Mouse (Mus musculus): ENCODE results near the gene Itgb2.
A peak's percentile ranks its signal among the peaks of the same experiment; 100 is the strongest.

Itgb2 gene

DNA sequence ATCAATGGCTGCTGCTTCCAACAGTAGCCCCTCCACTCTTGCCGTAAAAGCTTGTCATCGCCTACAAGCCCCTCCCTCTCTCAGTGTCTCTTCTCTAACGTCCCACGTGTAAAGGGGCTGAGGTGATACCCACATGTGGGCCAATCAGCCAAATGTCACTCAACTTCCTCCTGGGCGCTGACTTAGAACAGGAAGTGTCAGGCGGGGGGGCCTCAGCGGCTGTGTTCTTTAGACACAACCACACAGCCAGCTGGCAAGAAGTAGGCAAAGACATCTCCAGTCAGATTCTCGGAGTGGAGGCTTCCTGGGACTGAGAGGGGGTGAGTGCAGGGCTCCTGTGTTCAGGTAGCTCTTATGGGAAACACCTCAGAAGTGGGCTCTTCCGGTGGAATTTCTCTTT, at the start of gene Itgb2:
Gene Itgb2, plus strand, starts transcription at position 113 of the 400 bp plus-strand sequence.
- DNase-seq = no peak

GRCm38 (mm10) chr10:77481814-77482213, 48.2 kb upstream of the Itgb2 start:
- no peak for DNase-seq

DNA sequence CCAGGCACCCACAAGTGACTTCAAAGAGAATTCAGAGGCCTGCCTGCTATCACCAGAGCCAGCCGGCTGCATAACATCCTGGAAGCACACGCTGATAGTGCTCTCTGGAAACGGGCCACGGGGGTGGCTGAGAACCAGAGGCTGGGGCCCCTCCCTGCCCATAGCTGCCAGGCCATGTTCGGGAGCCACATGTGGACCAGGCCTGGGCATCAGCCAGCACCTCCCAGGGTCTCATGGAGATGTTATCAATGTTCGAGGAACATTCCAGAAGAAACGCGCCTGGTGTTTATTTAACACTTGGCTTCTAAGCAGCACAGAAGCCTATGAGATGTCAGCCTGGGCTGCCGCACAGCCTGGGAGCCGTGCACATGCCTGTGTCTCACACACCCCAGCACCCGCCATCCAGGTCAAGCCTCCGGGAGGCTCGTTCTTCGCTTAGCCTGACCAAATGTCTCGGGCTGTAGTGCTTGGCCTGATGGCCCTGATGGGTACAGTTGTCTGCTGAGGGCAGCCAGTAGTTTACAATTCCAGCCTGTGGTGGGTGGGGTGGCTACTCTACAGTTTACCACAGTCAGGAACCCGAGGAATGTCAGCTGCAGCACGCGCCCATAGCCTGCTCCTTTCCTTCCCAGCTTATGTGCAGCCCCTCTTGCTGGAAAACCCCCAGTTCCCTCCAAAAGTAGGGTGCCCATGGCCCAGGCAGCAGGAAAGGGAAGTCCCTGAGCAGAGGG, 45.7 kb upstream of the Itgb2 start:
- DNase-seq = peak in 1 of 2 experiments; percentile 46

GRCm38 (mm10) chr10:77485786-77486185, 44.3 kb upstream of the Itgb2 start:
- DNase-seq = no peak

DNA sequence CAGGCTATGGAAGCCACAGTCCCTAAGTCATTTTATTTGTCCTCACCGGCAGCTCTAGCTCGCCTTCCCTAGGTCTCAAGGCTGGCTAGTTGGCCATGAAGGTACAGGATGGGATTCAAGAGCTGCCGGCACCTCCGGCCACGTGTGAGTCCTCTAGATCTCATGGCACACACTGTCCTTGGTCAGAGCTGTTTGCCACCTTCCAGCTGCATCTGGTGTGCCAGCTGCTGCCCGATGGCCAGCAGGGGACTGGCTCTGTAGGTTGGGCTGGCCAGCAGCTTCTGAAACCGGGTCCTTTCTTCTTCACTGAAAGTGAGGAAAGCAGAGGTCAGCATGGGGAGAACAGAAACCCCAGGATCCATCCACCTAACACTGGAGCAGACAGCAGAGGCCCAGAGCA, 41.9 kb upstream of the Itgb2 start:
- no peak for DNase-seq

DNA sequence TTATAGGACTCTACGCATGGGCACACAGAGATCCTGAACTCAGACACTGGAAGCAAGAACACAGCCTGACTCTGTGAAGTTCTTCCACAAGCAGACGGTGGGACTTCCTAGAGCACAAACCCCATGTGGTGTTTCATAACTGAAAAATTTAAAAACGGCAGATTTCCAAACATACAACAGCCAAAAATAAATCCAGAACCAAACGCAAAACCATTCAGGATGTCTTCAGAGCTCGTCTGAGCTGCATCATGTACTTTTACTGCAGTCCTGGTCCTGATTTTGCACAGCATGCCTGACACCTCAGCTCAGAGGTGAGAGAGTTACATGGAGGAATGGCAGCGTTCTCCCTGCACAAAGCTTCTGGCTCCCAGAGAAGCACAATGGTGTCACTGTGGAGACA, 38.5 kb upstream of the Itgb2 start:
- DNase-seq = no peak

- no peak for DNase-seq
Observed at GRCm38 (mm10) chr10:77492885-77493284, 37.2 kb upstream of the Itgb2 start.

GRCm38 (mm10) chr10:77497185-77497584, 32.9 kb upstream of the Itgb2 start:
- DNase-seq = no peak

- DNase-seq = no peak
Observed at GRCm38 (mm10) chr10:77498254-77498653, 31.8 kb upstream of the Itgb2 start.

GRCm38 (mm10) chr10:77500636-77501035, 29.4 kb upstream of the Itgb2 start:
- no peak for DNase-seq

DNA sequence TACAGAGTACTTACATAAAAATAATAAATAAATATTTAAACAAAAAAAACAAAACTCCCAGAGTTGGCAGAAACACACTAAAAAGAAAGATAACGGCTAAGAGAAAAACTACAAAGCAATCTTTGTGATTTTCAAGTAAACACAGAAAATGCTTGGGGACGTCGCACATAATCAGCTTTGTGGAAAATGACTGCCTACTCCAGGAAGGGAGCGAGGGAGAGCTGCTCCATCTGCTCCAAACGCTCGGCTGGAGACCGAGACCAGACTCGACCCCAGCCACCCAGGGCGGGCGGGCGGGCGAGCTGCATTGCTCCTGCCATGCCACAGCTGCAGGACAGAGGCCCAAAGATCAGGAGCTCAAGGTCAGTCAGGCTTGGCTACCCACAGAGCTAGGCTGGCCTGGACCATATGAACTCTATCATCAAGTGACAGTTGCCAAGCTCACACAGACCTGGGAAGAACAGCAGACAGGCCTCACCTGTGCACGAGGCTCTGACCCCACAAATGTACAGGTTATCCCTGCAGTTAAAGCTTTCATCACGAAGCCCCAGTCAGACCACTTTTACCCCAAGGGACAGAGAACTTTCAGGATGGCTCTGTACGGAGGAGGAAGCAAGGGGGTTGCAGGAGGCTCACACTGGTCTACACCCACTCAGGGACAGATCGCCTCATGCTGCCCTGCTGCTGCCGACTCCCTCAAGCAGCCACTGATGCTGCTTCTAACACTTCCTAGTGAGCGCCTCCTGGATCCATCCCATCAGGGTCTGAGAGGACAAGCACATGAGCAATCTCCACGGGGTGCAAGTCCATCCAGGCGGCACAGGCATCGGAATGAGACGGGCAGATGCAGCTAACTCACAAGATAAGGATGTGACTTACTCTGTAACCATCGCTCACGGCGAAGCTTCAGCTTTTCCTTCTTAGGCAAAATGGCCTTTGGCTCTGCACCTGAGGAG, 26.8 kb upstream of the Itgb2 start:
- DNase-seq = peak; percentile 49 to 56

GRCm38 (mm10) chr10:77504143-77504542, 25.9 kb upstream of the Itgb2 start:
- DNase-seq = peak; percentile 78 to 80

- DNase-seq = peak; percentile 73 to 81
Observed at GRCm38 (mm10) chr10:77506526-77506925, 23.5 kb upstream of the Itgb2 start.

DNA sequence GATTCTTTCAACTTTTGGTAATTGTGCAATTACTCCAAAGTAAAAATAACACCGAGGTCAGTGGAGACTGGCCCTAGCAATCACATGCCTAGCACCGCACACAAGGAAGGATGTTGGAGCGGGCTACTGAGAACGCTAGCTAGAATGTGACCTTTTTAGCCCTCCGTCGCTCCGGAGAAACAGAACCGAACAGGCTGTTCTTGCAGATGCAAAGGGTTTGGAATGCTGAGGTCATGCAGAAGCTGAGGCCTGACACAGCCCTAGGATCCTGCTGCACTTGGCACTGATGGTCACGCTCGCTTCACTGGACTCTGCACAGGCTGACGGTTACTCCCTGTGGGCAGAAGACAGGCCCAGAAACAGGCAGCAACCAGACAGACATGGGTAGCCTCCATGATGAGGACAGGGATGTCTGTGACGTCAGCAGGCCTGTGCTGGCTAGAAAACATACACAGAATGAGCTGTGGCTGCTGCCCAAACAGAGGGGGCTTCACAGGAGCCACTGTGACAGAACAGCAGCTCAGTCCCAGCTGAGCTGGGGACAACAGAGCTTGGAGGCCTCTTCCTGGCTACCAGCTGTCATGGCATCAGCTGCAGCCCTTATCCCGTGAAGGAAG, 23.0 kb upstream of the Itgb2 start:
- peak; percentile 63 to 65 for DNase-seq

DNA sequence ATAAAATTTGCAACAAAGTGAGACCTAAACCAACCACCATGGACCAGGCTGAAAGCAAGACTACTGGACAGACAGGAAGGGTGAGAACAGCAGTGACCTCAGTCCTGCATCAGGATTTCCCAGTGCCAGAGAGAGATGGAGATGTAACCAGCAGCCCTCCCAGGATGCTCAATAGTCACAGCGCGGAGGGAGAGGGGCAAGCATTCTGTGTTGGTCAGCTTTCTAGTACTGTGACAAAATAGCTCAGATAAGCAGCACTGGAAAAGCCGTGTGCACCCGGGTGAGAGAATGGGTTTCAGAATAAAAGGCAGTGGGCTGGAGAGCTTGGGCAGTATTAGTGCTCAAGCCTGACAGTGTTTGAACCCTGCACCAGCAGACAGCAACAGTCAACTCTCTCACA, 22.3 kb upstream of the Itgb2 start:
- DNase-seq = no peak

GRCm38 (mm10) chr10:77508744-77509143, 21.3 kb upstream of the Itgb2 start:
- DNase-seq = no peak

- DNase-seq = peak; percentile 98 to 99
Observed at GRCm38 (mm10) chr10:77509403-77510187, 20.5 kb upstream of the Itgb2 start.

DNA sequence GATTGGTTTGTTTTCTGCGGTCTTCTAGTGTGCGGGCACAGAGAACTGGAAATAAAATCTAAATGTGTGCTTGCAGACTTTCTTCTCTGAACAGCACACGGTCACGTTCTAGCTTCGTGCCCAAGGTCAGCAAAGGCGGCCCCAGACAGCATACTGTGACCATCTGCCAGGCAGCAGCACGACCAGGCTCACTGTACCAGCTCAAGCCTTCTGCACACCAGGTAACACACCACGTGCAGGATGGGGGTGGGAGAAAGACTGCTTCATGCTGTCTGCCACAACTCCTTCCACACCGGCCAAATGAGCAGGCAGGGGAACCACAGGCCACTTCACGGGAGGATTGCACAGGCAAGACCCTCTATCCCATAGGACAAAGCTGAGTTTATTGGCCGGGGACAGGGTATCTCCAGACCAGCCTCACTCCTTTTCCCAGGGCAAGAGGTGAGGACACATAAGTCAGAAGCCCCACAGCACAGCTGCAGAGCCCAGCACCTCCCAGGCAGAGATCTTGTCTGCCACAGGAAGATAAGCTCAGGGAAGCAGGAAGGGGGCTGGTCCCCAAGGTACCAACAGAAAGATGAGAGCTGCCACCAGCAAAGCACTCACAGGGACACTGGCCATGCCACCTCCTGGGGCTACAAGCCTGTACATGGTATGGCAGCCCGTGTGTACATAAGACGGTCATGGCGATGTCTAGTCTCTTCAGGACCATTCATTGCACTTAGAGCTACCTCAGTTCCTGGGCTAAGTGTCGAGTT, 19.6 kb upstream of the Itgb2 start:
- DNase-seq = peak; percentile 80 to 88

- peak; percentile 94 to 96 for DNase-seq
Observed at GRCm38 (mm10) chr10:77515385-77516348, 14.4 kb upstream of the Itgb2 start, which contains the start of gene Fam207a. Gene Fam207a (minus strand): TSS chr10:77515785.

DNA sequence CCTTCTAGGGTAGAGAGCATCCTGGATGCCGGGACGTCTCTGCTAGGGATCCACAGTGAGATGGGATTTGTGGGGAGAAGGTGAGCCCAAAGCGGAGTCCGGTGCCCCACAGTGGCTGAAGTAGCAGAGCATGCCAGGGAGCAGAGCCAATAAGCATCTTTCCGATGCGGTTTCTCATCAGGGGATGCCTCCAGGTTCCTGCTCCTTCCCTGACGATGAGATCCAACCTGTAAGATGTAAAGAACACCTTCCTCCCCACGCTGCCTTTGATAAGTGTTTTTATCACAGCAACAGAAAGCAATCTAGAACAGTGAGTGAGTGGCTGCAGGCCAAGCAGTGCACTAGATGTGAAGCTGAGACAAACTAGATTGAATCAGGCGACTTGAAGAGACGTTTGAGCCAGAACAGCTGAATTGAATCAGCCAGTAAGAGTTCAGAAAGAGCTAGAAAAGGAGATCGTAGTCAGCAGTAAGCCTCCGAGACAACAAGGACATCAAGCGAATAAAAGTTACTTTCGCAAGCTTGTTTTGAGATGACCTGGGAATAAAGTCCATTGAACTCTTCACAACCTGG, 13.6 kb upstream of the Itgb2 start:
- DNase-seq = peak in 1 of 2 experiments; percentile 50

Measured in cerebellum, postnatal 14 days (tissue).